Mouse (Mus musculus) kidney, adult 18-20 months (tissue): ENCODE measurements around the gene Hcn2.
"Not testable (repeated sequence)": the region's sequence is repeated elsewhere in the genome, so short reads cannot be mapped to it uniquely, and the experiment has no call there.

ENCODE experiments used
- DNase-seq: peaks from one replicate; pipeline ENCODE4 v3.0.0; 2021

Gene Hcn2

GRCm38 (mm10) chr10:79745898-79746773 lies 29.7 kb downstream of the Hcn2 start, which contains the start of gene Polrmt:
Gene Polrmt (minus strand): TSS chr10:79746581.
- peak; percentile 94 for DNase-seq

GRCm38 (mm10) chr10:79746774-79747151 lies 30.3 kb downstream of the Hcn2 start:
- DNase-seq: no peak

GRCm38 (mm10) chr10:79748496-79748895 lies 32.1 kb downstream of the Hcn2 start:
- DNase-seq: no peak

GRCm38 (mm10) chr10:79754856-79755516 lies 38.6 kb downstream of the Hcn2 start, which contains the start of gene Fgf22:
Gene Fgf22 (plus strand): TSS chr10:79755076.
- DNase-seq: peak; percentile 85

- DNase-seq: no peak
Observed at GRCm38 (mm10) chr10:79755854-79756253, 39.4 kb downstream of the Hcn2 start.

GRCm38 (mm10) chr10:79756660-79757059 lies 40.2 kb downstream of the Hcn2 start:
- no peak for DNase-seq

- not testable (repeated sequence) for DNase-seq
Observed at GRCm38 (mm10) chr10:79759675-79760074, 43.2 kb downstream of the Hcn2 start.

- DNase-seq: no peak
Observed at GRCm38 (mm10) chr10:79760603-79761143, 44.2 kb downstream of the Hcn2 start.

GRCm38 (mm10) chr10:79762875-79763274 lies 46.4 kb downstream of the Hcn2 start:
- DNase-seq: no peak

GRCm38 (mm10) chr10:79764234-79764633 lies 47.8 kb downstream of the Hcn2 start:
- no peak for DNase-seq

GRCm38 (mm10) chr10:79765228-79765745 lies 48.9 kb downstream of the Hcn2 start:
- no peak for DNase-seq

GRCm38 (mm10) chr10:79766001-79766507 lies 49.6 kb downstream of the Hcn2 start:
- no peak for DNase-seq

- DNase-seq: peak; percentile 100
Observed at GRCm38 (mm10) chr10:79766508-79767325, 50.3 kb downstream of the Hcn2 start, which contains the start of gene Rnf126. Gene Rnf126 (minus strand): TSS chr10:79766952.

- peak; percentile 87 for DNase-seq
Observed at GRCm38 (mm10) chr10:79767372-79768244, 51.2 kb downstream of the Hcn2 start.

GRCm38 (mm10) chr10:79768400-79768799 lies 52.0 kb downstream of the Hcn2 start:
- peak; percentile 87 for DNase-seq

- DNase-seq: peak; percentile 66
Observed at GRCm38 (mm10) chr10:79769329-79769728, 52.9 kb downstream of the Hcn2 start.

GRCm38 (mm10) chr10:79772320-79772719 lies 55.9 kb downstream of the Hcn2 start:
- no peak for DNase-seq

- DNase-seq: no peak
Observed at GRCm38 (mm10) chr10:79773208-79773607, 56.8 kb downstream of the Hcn2 start.

- DNase-seq: no peak
Observed at GRCm38 (mm10) chr10:79774486-79775279, 58.2 kb downstream of the Hcn2 start.

- DNase-seq: peak; percentile 46
Observed at GRCm38 (mm10) chr10:79777103-79777531, 60.7 kb downstream of the Hcn2 start, which contains the start of gene Fstl3. Gene Fstl3 (plus strand): TSS chr10:79777272.
